Mouse (Mus musculus) cerebellum, adult 2 months (tissue): ENCODE results near the gene Denr.

Experiments
- CTCF ChIP-seq: fragments of 200-500 bp; IDR thresholded peaks from 2 replicates; pipeline ENCODE4 v1.5.1; 2011; ENCODE audit warnings: low read depth, mild to moderate bottlenecking, control low read depth, low read length, moderate library complexity, borderline replicate concordance; ENCODE audit not compliant: insufficient read depth
- POLR2A ChIP-seq: fragments of 200-500 bp; IDR thresholded peaks from 2 replicates; pipeline ENCODE4 v1.6.1; 2011; ENCODE audit warnings: low read length, control low read depth, borderline replicate concordance; ENCODE audit not compliant: insufficient read depth

DNA sequence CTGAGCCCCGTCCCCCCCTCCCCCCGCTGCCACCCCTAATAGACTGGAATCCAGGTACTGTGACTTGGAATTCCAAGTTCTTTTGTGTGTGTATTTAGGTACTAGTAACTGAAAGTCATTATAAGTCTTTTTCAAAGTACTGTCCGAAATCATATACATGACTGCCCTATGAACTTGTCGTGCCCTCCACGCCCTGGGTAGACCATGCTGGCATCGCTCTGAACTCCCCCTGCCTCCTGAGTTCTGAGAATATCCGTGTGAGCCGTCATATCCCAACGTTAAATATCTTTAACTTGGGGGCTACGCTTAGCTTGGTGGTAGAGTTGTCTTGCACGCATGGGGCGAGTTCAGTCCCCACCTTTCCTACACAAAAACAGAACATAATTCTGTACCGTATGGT is 24.2 kb downstream of the Denr start:
- TF ChIP-seq POLR2A (no peak), CTCF (no peak)
